Mouse (Mus musculus) lung, adult 10 weeks (tissue): ENCODE data around the gene Ppfia2. TPM values are rescaled to one million over a fixed set of nuclear protein-coding genes. Genes with fewer than 3 reads are reported as not detected.

Source experiments
- polyA plus RNA-seq: library from polyadenylated mRNA; stranded (reverse); fragments of 350-450 nt; fragmentation: Illumina TruSeq; extraction: RNeasy Lipid Tissue Mini Kit (QIAGEN cat#74804); gene quantifications from one replicate; pipeline ENCODE4 v1.2.3, GENCODE M21; 2014; ENCODE audit warnings: low read depth, low replicate concordance; ENCODE audit not compliant: insufficient read depth

The Ppfia2 gene
- polyA plus RNA-seq: 0.14 TPM

GRCm38 (mm10) chr10:106469855-106470532 is at the start of gene Ppfia2:
TSS of gene Ppfia2 (plus strand) at chr10:106470339.

